Mouse (Mus musculus) heart, postnatal 14 days (tissue): Measurements from ENCODE around the gene Neurl3. TPM values are rescaled to one million over a fixed set of nuclear protein-coding genes. Genes with fewer than 3 reads are reported as not detected.

Experiments
- DNase-seq, 2 experiments: peaks; one replicate each; pipeline ENCODE4 v3.0.0; 2021 to 2022
- intact Hi-C: fragments of 180-260 bp; cut with DNase I; formaldehyde crosslinking; loops from one replicate; pipeline ENCODE4 v1.15.1; 2025
- total RNA-seq, 2 experiments: library from RNA; stranded (reverse); gene quantifications; 2 replicates each; pipeline ENCODE4 v1.2.3; 2021

The Neurl3 gene
- total RNA-seq, 2 experiments from 2014 or later: 2.6 to 2.9 TPM

GRCm38 (mm10) chr1:36230919-36231705 is 43.4 kb downstream of the Neurl3 start:
- intact Hi-C loops: no loop called here
- DNase-seq: no peak

DNA sequence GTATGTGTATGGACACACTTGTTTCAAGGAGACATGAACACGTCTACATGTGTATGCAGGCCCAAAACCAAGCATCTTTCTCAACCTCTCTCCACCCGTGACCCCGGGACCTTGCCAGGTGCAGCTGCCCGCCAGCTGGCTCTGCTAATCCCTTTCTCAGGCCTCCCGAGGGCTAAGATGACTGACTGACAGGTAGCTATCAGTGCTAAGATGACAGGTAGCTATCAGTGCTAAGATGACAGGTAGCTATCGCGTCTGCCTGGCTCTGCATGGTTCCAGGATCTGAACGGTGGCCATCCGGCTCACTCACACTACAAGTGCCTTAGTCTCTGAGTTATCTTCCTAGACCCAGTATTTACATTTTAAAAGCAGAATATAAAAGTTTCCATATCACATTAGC is 46.0 kb downstream of the Neurl3 start:
- DNase-seq: no peak
- intact Hi-C loops: no loop called here

GRCm38 (mm10) chr1:36224648-36225047 is 49.8 kb downstream of the Neurl3 start:
- intact Hi-C loops: loop anchor here (5.0 kb wide), 1 partner anchor 53 kb away; no protein-coding TSS in a partner anchor
- no peak for DNase-seq

Other genes starting within 250 kb of the Neurl3 start
- gene Hs6st1, start 206.3 kb downstream of the Neurl3 start, total RNA-seq: 10 to 100 TPM; 24.8 to 26.4 TPM
- 10 to 100 TPM; 26.5 to 30.9 TPM for gene Uggt1, start 30.0 kb downstream of the Neurl3 start, total RNA-seq
- 10 to 100 TPM in 1 of 2 experiments, 1 to 10 TPM in 1; 9.1 to 11.4 TPM for gene Arid5a, start 33.1 kb upstream of the Neurl3 start, total RNA-seq
- gene Kansl3, start 94.5 kb upstream of the Neurl3 start, total RNA-seq: 10 to 100 TPM; 58.8 to 60.5 TPM
- not detected for gene Fer1l5, start 97.6 kb upstream of the Neurl3 start, total RNA-seq
- gene Lman2l, start 170.6 kb upstream of the Neurl3 start, total RNA-seq: 10 to 100 TPM; 19.9 to 20.8 TPM
- gene Cnnm4, start 196.9 kb upstream of the Neurl3 start, total RNA-seq: 1 to 10 TPM; 3.4 to 4.1 TPM
- 10 to 100 TPM; 12.9 to 15.6 TPM for gene Cnnm3, start 237.2 kb upstream of the Neurl3 start, total RNA-seq